Mouse (Mus musculus) testis, postnatal 14 days (tissue): ENCODE results near the gene Cxcl16.

Experiments used
- DNase-seq: peaks from one replicate; pipeline ENCODE4 v3.0.0; 2021; ENCODE audit warnings: low spot score

The Cxcl16 gene

DNA sequence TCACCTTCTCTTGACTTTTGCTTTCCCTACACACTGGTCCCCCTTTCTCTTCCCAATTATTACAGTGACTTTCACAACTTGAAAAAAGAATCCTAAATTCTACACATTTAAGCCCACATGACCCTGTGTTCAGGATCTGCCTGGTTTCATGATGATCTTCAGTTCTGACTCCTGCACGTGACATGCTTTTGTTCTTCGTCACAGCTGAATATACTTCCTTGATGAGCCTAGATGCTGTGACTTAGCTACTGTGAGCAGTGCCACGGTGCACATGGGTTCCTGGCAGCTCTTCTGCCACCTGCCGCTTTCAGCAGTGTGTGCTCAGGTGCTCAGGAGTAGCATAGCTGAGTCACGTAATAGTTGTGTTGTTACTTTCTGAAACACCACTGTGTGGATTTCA is 47.2 kb downstream of the Cxcl16 start:
- DNase-seq = no peak

DNA sequence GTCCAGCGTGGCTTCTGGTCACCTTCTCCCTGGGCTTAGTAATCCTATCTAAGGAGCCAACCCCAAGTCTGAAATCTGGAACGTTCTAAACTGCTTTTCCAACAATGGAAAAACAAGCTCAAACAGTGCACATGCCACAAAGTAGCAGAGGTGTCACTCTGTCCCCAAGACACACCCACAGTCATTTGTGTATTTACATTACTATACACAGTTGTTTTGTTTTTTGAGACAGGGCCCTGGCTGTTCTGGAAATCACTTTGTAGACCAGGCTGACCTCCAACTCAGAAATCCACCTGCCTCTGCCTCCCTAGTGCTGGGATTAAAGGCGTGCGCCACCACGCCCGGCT is 49.5 kb downstream of the Cxcl16 start:
- no peak for DNase-seq

DNA sequence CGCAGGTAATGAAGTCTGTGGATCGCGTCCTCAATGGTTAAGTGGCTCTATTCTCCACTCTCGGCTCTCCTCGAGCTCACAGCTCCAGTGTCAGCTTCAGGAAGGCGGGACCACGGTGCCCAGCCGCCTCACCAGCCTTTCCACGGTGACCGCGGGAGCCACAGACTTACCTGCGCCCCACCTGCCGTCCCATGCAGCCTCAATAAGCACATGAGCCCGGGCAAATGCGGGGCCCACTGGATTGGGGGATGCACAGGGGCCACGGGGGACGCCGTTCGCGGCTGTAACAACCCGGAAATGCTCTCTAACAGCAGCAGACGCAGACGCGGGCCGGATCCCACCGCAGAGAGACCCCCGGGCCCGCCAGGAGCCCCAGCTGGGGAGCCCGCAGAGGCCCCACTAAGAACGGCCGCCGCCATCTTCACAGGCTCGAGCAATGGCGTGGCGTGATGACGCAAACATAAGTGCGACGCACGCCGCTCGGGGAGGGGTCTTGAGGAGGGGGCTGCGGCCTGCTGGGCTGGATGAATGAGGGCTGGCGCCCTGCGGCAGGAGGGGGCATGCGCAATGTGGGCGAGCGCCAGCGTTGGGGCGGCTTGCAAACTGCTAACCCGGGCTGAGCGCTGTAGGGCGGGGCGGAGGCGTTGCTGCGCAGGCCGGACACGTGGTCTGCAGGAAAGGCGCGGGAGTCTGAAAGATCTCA is 50.0 kb downstream of the Cxcl16 start, which contains the start of gene Pelp1:
Gene Pelp1, minus strand, starts transcription at position 438 of the 703 bp plus-strand sequence.
- peak; percentile 96 for DNase-seq
